Mouse (Mus musculus): Measurements from ENCODE around the gene Jam2.
A peak's percentile ranks its signal among the peaks of the same experiment; 100 is the strongest.

Jam2 gene

DNA sequence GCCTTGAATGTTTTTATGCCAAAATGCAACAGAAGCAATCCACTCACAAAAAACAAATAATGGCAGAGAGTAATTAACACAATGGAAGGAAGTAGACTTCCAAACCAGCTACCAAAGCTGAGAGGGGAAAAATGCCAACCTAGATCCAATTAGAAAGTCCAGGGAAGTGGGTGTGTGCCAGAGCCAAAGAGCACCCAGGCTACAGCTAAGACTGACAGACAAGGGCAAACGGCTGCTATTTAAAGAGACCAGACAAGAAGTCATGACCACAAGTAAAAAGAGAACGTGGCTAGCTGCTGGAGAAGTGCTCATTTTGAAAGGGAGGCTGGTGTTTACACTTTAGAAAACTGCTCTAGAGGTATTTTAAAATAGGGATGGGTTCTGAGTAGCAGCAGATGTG lies 9.4 kb downstream of the Jam2 start:
- DNase-seq = peak; percentile 5 to 7

DNA sequence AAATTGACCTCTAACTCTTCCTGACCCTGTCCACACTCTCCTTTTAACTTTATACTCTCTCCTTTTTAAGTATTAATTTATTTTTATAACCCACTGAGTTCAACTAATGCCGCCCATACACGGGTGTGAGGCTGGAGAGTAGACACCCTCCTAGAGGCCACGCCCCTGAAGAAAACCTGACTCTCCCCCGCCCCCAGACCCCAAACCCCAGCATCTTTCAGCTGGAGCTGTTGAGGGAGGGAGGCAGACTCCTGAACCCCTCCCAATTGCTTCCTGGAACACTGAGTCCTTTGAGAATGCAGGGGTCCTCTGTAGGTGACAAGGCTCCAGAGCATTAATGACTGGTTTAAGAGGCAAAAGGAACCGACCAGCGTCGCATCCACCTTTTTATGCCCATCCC lies 11.0 kb downstream of the Jam2 start:
- DNase-seq = no peak

DNA sequence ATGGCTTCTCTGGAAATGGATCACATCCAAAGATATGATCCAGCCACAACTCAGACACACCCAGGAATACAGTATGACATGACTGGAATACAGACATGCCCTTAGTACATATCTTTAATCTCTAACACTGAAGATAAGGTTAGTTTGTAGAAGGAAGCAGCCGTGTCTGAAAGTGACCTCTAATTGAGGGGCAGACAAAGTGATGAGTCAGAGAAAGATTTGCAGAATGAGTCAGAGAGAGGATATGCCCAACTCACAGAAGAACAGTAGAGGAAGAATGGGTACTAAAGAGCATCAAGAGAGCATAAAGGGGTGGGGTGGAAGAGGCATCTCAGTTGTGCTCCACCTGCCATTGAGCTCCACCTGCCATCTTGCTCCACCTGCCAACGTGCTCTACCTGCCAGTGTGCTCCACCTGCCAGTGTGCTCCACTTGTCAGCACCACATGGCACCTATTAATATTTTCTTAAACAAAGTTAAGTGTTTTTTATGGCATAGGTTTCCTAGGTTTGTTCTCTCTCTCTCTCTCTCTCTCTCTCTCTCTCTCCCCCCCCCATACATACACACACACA lies 16.8 kb downstream of the Jam2 start:
- DNase-seq = no peak

DNA sequence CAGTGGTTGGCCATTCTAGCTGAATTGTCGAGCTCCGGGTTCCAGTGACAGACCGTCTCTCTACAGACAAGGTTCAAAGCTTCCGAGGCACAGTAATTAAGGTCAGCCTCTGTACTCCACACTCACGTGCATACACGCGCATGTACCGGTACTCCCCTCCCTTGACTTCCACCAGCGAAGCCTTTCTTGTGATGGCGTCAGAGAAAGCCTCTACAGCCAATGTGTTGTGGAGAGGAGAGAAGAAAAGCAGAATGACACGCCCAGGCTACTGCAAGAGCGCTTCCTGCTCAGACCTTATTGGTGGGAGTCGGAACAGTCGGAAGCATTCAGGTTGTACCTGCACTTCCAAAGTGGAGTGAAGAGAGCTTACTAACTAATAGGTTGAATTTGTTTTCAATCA lies 19.5 kb downstream of the Jam2 start:
- DNase-seq = no peak

DNA sequence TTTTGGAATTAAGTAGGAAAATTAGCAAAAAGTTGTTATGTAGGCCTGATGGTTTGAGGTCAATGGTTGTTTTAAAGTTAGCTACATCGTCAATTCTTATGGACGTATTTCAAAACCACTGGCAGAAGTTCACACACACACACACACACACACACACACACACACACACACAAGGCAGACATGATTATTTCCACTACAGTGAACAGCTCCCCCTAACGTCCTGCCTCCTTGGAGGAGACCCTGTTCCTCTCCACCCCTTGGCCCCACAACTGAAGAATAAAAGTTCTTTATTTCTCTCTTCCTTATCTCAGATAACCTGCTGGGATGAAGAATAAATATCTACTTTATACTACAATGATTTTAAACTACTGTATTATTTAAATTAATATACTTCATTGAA lies 21.4 kb downstream of the Jam2 start:
- DNase-seq = no peak

DNA sequence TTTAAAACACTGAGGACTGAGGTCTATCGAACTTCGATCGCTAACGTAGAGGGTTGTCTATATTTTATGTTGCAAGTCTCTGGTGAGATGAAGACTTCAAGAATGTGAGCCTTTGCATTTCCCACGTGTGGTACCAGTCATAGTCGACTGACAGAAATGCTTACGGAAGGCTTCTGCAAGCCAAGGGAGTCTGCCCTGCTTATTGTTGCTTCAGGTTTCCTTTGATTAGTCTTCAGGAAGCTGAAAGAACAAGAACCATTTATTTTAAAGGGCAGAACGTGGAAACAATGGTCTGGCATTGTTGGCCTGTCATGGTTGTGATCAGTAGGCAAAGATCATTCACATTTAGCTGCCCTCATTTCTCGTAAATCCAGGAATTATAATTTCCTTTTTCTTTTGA lies 22.8 kb downstream of the Jam2 start:
- DNase-seq = no peak

DNA sequence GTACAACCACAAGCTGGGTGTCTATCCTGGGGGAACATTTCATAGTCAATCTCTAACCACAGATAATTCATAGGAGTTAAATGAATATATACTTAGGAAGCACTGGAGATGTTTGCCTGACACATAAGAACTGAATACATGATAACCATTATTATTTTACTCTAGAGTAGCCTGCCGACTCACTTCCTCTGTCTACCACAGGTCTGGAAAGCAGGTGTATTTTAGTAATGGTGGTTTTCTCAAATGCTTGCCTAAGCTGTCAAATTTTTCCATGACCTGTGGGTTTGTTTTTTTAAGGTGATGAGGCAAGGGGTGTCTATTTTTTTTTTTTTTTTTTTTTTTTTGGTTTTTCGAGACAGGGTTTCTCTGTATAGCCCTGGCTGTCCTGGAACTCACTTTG lies 26.1 kb downstream of the Jam2 start:
- no peak for DNase-seq

DNA sequence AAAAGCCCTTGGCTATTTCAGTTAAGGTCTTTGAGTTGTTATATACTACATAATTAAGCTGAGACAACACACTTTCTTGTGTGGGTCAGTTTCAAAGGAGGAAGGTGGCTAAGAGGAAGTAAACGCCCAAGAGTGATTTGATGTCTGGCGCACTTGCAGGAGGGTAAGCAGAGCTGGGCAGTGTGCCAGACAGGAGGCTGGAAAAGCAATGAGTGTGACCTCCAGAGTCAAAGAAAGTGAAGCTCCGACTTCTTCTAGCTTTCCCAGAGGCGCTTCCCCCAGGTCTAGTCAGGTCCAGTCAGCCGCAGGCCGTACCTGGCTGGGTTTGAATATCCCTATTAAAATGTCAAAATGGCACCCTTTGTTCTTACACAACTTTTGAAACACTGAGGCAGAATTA lies 28.3 kb downstream of the Jam2 start:
- DNase-seq = peak; percentile 15 to 22

DNA sequence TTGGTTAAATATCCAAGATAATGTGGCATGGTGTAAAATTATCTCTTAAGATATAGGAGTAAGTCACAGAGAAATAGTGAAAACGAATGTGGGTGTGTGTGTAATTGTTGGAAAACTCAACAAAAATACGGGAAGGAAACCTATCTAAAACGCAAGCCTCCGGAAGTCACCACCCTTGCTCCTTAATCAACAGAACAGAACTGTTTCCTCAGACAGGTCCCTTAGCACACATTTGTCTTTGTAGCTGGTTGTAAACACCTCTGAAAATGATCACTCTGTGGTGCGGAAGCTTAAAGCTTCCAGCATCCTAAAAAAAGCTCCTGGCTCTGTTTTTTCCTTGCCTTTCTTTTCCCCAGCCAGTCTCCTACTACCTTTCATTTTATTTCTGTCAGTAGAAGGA lies 30.9 kb downstream of the Jam2 start:
- DNase-seq = no peak

DNA sequence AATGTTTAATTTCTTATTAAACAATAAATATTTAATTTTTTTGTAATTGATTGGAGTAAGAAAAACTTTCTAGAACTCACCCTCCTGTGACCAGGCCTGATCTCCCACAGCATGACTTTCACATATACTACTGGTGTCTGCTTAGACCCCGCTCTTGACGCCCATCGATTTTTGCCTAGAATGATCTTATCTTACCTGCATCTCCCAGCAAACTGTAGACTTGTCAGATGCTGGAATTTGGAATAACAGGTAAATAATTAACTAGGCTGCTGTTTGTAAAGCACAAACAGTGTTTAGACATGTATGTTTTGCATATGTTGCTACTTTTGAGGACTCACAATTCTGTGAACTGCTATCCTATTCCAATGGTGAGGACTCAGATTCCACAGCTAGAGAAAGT lies 32.3 kb downstream of the Jam2 start:
- no peak for DNase-seq

DNA sequence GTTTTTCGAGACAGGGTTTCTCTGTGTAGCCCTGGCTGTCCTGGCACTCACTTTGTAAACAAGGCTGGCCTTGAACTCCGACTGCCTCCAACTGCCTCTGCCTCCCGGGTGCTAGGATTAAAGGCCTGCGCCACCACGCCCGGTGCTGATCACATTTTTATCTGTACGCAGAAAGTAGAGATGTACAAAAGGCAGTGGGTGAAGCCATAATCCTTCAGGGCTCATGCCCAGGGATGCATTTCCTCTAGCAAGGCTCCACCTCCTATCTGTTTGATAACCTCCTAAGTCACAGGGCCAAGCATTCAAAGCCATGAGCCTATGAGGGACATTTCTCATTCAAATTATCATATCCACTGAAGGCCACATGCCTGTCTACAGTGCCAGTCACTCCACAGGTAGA lies 34.0 kb downstream of the Jam2 start:
- no peak for DNase-seq

DNA sequence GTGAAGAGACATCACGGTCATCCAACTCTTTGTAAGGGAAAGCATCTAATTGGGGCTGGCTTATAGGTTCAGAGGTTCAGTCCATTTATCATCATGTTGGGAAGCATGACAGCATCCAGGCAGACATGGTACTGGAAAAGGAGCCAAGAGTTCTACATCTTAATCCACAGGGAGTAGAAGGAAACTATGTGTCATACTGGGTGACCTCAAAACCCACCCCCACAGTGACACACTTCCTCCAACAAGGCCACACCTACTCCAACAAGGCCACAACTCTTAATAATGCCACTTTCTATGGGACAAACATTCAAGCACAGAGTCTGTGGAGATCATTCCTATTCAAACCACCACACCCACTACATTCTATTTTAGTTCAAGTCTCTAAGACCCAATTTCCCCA lies 36.3 kb downstream of the Jam2 start:
- DNase-seq = no peak

DNA sequence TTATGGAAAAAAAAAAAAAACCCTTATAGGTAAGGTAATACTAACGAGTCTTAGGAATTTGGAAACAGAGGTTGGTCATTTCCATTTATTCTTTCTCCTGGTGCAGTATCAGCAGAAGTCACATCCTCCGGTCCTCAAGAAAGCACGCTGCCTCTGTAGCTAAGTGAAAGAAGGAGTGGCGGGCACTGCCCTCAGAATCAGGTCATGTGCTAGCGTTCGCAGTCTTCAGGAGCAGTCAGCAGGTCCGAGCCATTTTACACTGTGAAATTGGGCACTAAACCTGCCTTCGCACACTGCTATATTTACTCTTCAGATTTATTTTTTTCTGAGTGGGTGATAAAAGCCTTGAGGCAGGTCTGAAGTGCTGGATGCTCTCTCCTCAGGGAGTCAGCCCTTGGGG lies 39.9 kb downstream of the Jam2 start:
- DNase-seq = no peak

DNA sequence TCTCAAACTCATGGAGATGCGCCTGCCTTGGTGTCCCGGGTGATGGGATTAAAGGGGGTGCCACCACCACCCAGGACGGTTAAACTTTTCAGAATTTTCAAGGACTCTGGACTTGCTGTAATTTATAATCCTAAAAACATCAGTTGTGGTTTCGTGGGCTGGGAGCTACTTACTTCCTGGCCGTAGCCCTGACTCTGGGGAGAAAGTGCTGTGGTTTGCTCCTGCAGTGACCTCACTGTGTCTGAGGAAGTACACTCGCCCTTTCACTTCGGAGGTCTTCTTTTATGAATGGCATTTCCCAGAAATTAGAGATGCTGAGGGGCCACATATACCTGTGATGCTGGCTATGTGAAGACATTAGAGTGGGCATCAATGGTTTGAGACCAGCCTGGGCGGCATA lies 40.6 kb downstream of the Jam2 start:
- DNase-seq = no peak

DNA sequence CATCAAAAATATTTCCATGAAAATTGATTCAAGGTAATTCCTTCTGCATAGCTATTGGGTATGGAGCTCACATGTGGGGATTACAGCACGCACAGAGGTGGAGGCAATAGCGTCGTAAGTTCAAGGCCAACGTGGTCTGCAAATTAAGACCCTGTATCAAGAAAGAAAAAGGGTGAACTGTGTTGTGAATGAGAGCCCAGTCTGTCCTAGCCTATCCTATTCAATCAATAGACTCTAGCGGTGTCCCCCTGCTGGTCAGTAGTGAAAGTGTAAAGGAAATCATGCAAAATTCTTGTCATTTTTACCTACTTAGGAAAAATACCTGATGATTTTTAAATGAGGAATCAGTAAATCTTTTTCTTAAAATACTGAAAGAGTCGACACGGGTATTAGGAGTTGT lies 43.5 kb downstream of the Jam2 start:
- peak; percentile 66 to 76 for DNase-seq

DNA sequence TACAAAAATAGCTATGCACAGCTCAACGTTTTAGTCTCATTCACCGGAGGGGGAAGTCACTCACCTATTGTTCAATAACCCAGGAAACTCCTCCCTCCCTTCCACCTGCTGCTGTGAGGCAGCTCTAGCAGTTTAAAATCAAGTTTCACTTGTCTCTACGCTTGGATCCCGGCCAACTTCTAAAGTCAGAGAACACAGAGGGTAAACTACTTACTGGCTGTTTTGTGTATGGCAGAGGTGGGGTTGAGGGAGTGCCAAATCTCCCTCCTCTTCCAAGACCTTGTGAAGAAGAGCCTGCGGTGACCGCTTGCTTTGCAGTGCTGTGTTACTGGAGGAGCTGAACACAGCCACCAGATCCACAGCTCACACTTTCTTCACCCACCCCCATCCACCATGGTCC lies 51.1 kb downstream of the Jam2 start:
- DNase-seq = peak; percentile 23 to 28

DNA sequence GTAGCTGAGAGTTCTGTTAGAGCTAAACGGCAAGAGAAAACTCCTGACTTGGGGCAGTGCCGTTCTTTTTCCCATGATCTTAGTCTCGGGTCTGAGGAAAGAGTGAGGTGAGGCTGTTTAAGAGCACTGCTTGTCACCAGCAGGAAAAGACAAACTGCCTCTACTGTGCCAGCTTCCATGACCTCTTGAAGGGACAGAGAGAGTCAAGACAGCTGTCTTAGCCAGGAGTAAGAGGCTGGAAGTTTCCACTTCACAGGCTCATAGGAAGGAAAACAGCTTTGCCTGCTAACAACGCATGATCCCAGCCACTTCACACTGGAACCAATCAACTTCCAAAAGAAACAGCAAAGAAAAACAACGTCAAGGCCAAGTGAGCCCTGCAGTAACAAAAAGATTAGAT lies 57.8 kb downstream of the Jam2 start:
- peak; percentile 5 to 9 for DNase-seq

DNA sequence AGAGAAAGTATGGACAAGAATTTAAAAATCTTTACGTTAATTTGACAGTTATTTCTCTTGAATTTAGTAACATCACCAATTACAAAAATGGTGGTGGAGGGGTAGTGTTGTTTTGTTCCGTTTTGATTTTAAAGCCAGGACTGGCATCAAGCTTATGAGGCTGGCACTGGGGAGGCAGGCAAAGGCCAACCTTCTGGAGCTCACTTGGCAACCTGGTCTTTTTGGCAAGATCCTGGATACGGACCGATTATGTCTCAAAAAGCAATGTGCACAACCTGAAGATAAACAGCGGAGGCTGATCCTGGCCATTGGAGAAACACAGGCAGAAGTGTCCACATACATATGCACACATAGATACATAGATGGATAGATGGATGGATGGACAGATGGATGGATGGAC lies 58.8 kb downstream of the Jam2 start:
- peak; percentile 91 to 93 for DNase-seq

DNA sequence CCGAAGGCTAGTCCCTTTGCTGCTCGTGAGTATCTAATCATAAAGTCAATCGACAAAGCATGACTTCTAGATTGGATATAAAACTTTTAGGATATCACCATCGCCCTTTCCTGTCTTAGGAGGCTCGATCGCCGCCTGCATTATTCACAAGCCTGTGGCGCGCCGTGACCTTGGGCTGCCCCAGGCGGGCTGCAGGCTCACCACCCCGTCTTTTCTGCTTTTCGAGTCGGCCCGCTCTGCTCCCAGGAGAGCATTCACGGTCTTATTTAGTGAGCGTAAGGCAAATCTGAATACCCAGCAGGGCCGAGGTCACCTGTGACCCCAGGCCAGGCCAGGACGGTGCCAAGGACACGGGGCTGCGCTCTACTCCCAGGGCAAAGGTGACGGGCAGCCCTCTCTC lies 60.4 kb downstream of the Jam2 start:
- no peak for DNase-seq

DNA sequence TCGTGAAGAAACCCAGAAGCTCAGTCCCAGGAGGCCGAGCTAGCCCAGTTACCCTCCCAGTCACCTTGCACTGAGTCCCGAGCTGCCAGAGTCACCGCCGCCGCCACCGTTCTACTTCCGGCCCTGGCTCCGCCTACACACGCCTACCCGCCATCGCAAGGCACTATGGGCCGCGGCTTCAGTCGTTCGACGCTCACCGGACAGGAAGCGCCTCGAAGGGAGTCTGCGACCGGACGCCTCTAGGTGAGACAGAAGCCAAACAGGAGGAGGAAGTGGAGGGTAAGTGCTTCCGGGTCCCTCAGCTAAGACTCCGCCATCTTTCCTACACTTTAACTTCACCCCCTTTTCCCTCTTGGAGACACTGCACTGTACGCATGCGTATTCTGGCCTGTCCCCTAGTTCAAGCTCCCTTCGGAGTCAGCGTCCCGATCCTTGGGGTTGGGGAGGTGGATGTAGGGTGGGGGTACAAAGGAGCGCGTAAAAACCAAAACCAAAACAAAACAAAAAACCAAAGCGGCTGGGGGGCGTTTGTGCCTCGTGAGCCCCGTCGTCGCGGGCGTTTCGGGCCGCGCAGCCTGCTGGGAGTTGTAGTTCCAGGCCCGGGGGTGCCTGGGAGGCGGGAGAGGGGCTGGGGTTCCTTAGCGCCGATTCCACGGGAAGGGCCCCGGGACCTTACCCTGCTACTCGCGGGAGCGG lies 61.0 kb downstream of the Jam2 start, which contains the start of gene Gabpa:
Gene Gabpa (plus strand): TSS at position 181 of the 696 bp plus-strand sequence.
- peak; percentile 92 to 94 for DNase-seq

DNA sequence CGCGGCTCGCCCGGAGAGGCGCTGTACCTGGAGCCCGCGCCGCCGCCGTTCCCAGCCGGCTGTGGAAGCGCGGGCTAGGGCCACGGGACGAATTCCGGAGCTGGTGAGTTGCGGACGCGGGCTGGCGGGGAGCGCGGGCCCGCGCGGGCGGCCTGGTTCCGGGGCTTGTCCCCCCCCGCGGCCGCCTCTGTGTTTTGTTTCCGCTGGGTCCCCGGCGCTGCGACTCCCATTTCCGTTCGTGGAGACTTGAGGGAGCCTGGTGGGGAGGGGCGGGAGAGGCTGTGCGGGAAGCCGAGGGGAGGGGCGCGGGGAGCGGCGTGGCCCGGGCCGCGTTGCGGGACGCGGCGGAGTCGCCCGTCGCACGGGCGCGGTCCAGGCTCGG lies 61.5 kb downstream of the Jam2 start, which contains the start of gene Atp5j:
Gene Atp5j (minus strand): TSS at position 185 of the 382 bp plus-strand sequence.
- DNase-seq = peak; percentile 87 to 91

DNA sequence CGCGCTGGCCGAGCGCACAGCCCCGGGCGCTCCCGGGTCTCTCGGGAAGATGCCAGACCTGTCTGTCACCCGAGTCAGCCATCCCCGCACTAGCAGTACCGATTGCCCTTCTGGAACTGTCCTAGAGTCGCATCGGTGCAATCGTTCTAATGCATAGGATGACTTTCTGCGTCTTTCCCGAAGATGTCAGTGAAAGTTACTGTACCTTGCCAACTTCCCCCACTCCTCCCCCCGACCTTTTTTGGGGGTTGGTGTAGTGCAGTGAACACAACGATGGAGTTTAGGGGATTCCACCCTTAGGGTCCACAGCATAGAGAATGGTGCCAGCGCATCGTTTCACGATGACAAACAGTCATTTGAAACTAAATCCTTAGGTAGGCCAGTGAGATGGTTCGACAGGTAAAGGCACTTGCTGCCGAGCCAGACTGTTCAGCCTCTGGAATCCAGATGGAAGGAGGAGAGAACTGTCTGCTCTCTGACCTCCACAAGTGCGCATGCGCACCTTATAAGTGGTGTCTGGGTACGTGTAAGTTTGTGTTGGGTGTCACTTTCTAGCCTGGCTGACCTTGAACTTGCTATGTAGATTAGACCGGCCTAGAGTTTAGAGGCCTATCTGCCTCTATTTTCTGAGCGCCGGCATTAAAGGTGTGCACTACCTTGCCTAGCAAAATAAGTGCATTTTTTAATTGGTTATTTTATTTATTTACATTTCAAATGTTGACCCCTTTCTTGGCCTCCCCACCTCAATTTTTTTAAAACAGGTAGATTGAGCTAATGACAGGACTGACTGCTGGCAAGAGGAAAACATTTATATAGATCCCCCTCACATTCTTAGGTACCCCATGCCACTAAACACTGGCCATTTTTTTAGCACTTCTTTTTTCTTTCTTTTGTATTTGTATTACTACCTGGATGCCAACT lies 62.2 kb downstream of the Jam2 start:
- no peak for DNase-seq

DNA sequence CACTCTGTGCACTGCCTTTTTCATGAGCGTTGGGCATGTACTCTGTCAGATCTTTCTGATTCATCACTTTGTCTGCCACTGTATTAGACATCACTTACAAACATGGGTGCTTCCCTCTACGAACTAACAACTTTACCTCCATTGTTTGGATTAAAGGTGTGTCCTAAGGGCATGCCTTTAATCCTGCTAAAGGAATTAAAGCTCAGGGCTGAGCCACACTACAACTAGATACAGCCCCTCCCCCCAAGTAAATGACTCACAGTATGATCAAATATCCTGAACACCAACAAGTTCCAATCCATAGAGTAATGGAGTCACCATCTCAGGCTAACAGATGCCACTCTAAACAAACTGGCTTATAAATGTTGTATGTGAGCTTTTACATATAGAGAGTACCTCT lies 64.7 kb downstream of the Jam2 start:
- DNase-seq = no peak

DNA sequence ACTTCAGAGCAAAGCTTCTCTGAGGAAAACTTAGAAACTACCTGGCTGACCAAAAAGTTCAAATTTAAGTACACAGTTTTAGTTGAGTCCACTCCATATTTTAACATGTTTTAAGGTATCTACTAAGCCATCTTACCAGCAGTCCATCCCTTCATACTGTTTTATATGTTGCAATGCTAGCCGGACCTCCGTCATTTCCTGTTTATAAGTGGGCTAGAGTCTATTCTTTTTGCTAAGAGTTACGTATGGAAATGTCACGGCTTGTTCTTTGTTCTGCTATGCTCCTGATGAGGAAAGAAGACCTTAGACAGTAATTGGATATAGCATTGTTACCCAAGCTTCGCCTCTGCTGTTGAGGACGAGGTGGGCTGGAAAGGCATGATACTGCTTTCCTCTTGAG lies 79.6 kb downstream of the Jam2 start:
- DNase-seq = no peak

All from cerebellum, postnatal 10 days (tissue).